Mouse (Mus musculus) cerebellum, adult (tissue): ENCODE data around the gene Ppp2r3d.

Source experiments
- ATAC-seq: cut with Nextera tagmentation; 2 replicates; pipeline ENCODE4 v1.9.2; 2017; ENCODE audit warnings: mild to moderate bottlenecking, moderate library complexity, mixed read lengths; ENCODE audit not compliant: insufficient number of reproducible peaks, low FRiP score, low TSS enrichment

Gene Ppp2r3d

DNA sequence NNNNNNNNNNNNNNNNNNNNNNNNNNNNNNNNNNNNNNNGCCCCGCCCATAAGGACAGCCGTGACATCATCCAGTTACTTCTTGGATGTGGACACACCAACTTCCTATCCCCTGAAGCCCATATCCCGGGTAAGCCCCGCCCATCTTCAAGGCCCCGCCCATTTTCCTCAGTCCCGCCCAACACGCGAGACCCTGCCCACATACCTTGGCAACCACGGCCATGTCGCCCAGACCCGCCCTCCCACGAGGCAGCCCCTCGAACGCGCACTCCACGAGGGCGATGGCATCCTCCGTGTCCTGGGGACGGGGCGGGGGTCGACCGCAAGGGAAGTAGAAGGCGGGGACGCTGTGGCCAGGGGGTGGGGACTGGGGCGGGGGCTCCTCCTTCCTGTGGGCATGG, 54.3 kb downstream of the Ppp2r3d start:
- no peak for ATAC-seq

DNA sequence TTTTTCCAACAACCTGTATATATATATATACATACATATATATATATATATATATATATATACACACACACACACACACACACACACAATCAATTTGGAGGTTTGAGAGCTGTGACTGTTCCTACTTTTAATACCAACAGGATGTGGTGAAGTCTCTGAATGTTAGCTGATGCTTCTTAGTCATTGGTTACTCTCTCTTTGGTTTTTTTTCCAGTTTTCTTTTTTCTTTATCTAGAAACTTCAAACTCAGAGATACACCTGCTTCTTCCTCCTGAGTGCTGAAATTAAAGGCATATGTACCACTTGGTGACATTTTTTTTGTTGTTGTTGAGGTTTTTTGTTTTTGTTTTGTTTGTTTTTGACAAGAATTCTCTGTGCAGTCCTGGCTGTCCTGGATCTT, 63.8 kb downstream of the Ppp2r3d start:
- no peak for ATAC-seq

DNA sequence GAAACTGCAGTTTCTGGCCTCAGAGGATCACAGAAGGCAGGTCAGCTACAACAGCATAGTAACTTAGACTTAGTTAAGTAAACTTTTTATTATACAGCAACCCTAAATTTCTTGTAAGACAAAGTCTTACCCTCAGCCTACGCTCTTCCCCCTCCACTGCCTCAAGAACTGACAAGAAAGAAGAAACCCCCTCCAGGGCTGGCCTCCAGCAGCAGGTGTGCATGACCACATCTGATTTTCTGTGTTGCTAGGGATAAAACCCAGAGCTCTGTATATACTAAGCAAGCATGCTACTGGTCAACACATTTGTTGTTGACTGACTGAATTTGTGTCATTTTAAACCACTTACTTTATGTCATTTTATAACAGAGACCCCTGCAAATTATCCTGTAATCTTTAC, 65.1 kb downstream of the Ppp2r3d start:
- ATAC-seq, result no peak

DNA sequence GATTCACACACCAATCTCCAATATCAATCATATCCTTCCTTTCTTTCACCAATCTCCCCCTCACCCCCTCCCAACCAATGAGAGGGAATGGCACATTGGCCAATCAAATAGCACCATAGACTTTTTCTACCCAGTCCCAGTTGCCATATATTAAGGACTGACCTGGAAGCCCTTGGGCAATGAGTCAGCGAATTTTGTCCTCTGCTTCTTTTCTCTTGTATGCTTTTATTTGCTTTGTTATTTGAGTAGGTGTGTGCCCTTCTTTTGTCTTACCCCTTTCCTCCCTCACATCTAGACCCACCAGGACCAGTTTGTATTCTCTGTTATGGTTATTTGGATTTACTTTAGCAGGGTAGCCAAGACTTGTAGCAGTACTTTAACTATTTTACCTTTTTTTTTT, 68.1 kb downstream of the Ppp2r3d start:
- no peak for ATAC-seq
